Mouse (Mus musculus) embryo, embryonic 10.5 days (tissue): ENCODE results near the gene Igfbp7.
"Not testable (repeated sequence)": the region's sequence is repeated elsewhere in the genome, so short reads cannot be mapped to it uniquely, and the experiment has no call there.

ENCODE experiments used
- DNase-seq: peaks from one replicate; pipeline ENCODE4 v3.0.0-alpha.2; 2015; ENCODE audit warnings: low spot score

Gene Igfbp7

GRCm38 (mm10) chr5:77407341-77408298, at the start of gene Igfbp7:
Gene Igfbp7, minus strand, starts transcription at chr5:77408041.
- peak; percentile 72 for DNase-seq

DNA sequence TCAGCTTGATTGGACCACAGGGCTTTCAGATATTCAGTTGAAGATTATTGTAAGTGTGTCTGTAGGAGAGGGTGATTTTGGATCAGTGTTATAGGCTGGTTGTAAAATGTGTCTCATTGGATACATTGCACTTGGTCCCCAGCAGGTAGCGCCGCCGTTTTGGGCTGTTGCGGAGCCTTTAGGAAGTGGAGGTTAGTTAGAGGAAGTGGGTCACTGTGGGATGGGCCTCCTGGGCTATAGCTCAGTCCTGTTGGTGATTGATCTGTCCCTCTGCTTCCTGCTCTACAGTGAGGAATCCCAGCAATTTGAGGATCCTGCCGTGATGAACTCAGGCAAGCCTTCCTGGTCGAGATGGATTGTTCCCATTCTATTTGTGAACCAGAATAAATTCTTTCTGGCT, 44.3 kb upstream of the Igfbp7 start:
- no peak for DNase-seq

DNA sequence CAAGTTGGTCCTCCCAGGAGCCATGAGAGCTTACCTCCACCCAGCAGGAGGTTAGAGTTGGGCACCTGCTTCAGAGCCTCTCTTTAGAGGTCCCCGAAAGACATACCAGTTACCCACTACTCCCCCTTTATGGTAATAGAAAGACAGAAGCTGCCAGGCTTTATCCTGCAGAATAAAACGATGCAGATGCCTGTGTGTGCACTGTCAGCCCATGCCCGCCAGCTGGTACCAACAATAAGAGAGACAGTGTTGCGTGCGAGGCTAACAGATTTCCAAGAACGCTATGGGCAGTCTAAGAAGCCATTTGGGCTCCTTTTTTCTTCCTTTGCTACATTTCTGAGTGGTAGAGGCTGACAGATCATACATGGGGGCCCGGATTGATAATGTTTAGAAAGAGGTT, 41.7 kb upstream of the Igfbp7 start:
- no peak for DNase-seq

GRCm38 (mm10) chr5:77445431-77445830, 37.6 kb upstream of the Igfbp7 start:
- no peak for DNase-seq

DNA sequence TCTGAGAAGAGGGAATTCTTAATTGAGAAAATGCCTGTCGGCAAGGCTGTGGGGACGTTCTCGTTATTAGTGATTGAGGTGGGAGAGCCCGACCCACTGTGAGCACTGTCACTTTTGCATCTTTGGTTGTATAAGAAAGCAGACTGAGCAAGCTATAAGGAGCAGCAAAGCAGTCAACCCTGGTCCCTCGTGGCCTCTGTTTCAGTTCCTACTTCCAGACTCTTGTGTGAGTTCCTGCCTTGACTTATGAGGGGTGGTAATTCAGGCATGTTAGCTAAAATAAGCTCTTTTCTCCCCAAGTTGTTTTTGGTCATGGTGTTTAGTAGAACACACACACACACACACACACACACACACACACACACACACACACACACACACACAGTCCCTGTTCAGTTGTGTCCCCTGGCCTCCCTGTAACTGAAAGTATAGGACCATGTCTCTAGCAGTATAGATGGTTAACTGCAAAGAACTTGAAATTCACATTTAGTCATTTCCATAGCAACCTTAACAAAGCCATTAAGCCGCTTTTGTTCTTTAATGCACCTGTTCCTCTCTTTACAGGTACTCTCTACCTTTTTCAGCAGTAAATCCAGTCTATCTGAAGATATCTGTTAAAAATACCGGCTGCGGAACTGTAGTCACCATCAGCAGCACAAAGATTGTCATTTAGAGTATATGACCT, 36.2 kb upstream of the Igfbp7 start:
- no peak for DNase-seq

GRCm38 (mm10) chr5:77442856-77443623, 35.2 kb upstream of the Igfbp7 start:
- DNase-seq = no peak

GRCm38 (mm10) chr5:77436308-77436707, 28.5 kb upstream of the Igfbp7 start:
- no peak for DNase-seq

DNA sequence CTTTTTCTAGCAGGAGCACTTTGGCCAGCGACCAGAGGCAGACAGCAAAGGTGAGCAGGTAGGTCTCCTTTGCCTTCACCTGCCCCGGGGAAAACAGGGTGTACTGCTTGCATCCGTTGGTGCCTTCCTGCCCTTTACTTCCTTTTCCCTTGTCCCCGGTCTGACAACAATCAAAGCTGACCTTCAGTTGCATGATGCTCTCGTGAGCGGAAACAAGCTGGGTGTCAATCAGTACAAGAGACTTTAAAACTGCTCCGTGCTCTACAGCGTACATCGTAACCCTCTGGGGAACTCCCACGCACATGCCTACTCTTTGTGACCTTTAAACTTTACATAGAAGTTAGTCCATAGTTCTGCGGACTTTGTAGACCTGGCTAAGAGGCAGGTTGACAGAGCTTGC, 26.2 kb upstream of the Igfbp7 start:
- DNase-seq = no peak

GRCm38 (mm10) chr5:77433561-77433960, 25.7 kb upstream of the Igfbp7 start:
- DNase-seq = no peak

GRCm38 (mm10) chr5:77433119-77433518, 25.3 kb upstream of the Igfbp7 start:
- no peak for DNase-seq

DNA sequence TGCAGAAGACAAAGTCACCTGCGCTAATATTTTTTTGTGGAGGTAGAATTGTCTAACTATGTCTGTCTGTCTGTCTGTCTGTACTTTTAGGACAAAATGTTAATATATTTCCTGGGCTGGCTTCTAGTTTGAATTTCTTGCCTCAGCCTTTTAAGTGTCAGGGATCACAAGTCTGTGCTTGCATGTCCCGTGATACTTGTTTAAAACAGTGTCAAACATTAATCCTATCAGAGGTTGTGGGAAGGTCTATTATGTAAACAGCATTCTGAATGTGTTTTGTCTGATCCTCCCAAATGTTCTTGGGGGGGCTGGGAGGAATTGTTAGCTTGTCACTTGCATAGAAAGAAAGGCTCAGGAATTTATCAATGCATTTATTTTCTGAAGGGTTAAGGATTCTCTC, 24.6 kb upstream of the Igfbp7 start:
- DNase-seq = no peak

- DNase-seq = no peak
Measured at GRCm38 (mm10) chr5:77431068-77431467, 23.2 kb upstream of the Igfbp7 start.

DNA sequence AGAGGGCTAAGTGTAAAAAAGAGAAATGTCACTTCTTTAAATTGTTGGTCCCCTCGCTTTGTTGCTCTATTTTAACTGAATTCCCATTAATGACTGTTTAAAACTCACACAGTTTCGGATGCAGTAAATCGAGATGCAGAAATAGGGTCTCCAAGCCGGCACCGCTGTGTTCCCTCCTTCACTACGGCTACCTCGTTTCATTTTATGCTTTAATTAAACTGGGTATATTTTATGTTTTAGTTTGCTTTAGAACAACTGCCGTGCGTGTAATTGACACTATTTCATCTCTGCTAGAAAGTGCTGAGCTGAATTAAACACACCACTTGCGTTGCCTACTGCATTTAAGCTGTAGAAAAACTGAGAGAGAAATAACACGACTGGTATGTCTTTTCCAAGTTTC, 22.6 kb upstream of the Igfbp7 start:
- no peak for DNase-seq

DNA sequence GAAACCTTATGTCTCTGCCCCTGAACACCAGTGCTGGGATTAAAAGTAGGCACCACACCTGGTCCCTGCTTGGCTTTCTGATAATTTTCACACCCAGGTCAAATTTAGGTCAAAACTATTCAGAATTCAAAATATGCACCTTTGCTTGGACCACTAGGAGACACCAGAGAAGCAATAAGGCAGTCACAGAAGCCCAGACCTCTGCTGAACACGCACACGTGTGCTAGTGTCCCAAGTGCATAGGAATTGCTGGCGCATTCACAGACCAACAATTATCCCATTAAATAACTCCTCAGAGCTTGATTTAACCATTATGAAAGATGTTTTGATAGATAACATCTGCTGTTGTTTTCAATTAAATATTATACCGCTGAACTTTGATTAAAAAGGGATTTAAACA, 22.2 kb upstream of the Igfbp7 start:
- DNase-seq = no peak

GRCm38 (mm10) chr5:77428526-77428925, 20.7 kb upstream of the Igfbp7 start:
- no peak for DNase-seq

DNA sequence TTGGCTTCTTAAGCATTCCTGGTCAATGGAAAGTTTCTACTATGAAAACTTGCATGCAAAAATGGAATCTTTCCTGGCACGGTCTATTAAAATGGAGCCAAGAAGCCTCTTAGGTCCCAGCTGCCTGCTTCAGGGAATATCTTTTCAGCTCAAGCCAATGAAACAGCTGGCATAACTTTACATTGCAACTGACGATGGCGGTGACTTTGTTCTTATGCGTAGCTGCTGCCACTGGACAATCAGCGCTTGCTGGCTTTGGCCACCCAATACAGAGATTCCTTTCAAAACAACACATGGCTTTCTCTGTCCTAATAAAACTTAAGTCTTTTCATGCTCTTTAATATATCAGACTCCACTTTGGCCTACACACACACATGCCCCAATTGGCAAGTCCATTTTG, 20.1 kb upstream of the Igfbp7 start:
- DNase-seq = no peak

GRCm38 (mm10) chr5:77425721-77426500, 18.1 kb upstream of the Igfbp7 start:
- DNase-seq = no peak

DNA sequence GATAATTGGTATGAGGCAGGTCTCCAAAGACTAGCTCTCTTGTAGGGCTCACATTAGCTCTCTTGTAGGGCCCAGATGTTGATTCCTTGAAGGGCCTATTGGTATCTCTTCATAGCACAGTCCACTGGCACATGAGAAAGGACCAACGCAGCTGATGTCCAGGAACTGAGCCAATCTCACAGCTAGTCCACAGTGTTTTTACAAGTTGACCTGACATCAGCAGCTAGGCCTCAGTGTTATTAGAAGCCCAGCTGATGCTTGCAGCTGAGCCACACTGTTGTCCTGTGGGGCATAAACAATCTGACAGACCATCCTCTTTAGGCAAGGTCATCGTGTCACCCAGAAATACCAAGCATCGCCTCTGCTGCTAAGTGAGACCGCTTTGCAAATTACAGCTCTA, 11.7 kb upstream of the Igfbp7 start:
- not testable (repeated sequence) for DNase-seq

DNA sequence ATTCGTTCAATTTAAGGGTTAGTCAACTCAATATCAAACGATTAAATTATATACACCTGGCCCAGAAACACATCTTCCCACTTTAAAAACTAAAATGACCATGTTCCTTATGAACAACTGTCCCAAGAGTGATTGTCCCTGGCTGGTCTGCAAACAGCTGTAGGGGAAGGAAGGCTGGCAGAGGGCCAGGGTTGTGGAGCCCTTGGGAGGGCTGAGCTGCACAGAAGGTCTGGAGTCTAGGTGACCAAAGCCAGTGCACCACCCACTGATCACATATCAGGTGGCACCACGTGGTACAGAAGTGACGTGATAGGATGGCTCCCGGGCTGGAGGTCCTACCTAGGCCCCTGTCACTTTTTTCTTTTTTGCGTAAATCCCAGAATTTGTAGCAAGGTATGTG, 8.2 kb upstream of the Igfbp7 start:
- DNase-seq = no peak

DNA sequence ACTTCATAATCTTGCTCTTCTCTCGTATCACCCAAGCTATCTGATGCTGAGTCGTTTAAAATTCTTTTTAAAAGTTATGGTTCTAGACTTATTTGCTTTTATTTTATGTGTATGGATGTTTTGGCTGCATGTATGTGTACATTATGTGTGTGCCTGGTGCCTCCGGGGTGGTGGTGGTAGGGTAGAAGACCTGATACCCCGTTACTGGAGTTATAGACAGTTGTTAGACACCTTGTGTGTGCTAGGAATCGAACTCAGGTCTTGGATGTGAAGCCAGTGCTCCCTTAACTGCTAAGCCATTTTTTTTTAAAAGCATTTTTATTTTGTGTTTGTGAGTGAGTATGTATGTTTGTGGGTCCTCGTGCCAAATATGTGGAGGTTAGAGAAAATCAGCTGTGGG, 689 bp upstream of the Igfbp7 start:
- no peak for DNase-seq

GRCm38 (mm10) chr5:77406371-77406871, 1.4 kb downstream of the Igfbp7 start:
- DNase-seq = peak; percentile 14
